In the genomic region with DNA sequence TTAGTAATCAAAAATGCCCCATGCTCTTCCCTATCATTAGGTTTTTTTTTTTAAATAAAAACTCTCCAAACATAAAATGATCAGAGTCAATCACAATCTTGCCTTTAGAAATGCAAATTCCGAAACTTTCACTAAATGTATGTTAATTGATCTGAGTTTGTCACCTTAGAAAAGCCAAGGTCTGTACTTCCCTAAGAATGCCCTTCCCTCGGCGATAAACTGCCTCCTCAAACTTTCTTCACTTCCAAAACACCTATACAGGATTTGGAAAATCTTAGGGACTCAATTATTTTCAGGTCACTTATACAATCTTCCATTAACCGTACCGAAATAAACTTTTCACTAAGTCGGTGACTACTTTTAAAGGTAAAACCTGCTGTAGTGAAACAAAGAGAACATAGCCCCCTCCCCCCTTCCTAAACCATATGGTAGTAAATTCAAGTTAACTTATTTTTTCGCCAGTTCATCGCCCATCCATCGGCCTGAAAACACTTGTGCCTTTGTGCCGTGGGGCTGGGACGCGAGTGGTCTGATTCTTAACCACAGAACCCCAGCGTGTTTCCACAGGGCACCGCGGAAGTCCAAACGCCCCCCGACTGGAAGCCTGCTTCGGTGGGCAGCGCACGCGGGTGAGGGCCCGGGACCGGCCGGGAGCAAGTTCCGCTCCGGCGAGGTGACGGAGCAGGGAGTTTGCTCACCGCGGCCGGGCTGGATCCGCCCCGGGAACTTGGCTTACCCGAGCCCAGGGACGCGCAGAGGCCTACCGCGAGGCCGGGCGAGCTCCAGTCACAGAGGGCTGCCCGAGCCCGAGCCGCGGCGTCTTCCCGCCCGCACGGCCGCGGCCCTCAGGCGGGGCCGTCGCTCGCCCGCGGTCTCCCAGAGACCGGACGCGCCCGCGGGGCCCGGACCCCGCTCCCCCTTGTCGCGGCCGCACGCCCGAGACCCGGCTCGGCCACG, we compare ENCODE assay signal across 1 mouse cellular context.
TF ChIP-seq lines count a peak whose summit lies in the region.

No protein-coding gene starts in this region.

TF ChIP-seq in C2C12, 6 proteins besides CTCF, POLR2A, EP300 and RAD21:
- TF ChIP-seq USF1 (IDR thresholded peaks at IDR 0.05; ENCODE audit: low read depth) (no peak), FOSL1 (IDR thresholded peaks at IDR 0.05; ENCODE audit: insufficient read depth, low read length, poor library complexity, severe bottlenecking) (no peak), MYOD1 (IDR thresholded peaks at IDR 0.05; ENCODE audit: control insufficient read depth, insufficient read length, low read depth) (no peak)
